Comparison of ENCODE assay signal across 25 mouse cellular contexts in genomic region chr16:90087256-90087655, GRCm38 (mm10). TPM values are rescaled to one million over a fixed set of nuclear protein-coding genes. Genes with fewer than 3 reads are reported as not detected.
DNase-seq lines count a peak whose midpoint lies in the region; ATAC-seq and TF ChIP-seq lines count a peak whose summit lies in the region.
"Had no signal": no experiment of that assay in that cellular context is flagged by ENCODE, and none has a peak within 500 bp of the region (broad histone marks: within the 10 kb centered on the region; RNA-seq: fewer than 3 reads in every experiment).

No protein-coding gene starts in this region.

- H3K4me3 ChIP-seq in liver, embryonic 13.5 days (replicated peaks), result no peak overlapping the region
- no peak overlapping the region for H3K4me3 ChIP-seq in liver, embryonic 12.5 days
- no peak overlapping the region for H3K4me3 ChIP-seq in thymus, adult 2 months (ENCODE audit: control insufficient read depth, insufficient read depth, low read length)
- H3K4me3 ChIP-seq: embryonic facial prominence, embryonic 13.5 days; erythroblast, embryonic 14.5 days; forebrain, embryonic 12.5 days; heart, adult 2 months; heart, embryonic 13.5 days; limb, embryonic 10.5 days; midbrain, embryonic 10.5 days; neural tube, embryonic 15.5 days had no signal

- H3K4me2 ChIP-seq in liver, embryonic 13.5 days, result no peak overlapping the region
- H3K4me2 ChIP-seq in liver, embryonic 12.5 days, result no peak overlapping the region
- H3K4me2 ChIP-seq: embryonic facial prominence, embryonic 13.5 days; forebrain, embryonic 12.5 days; heart, embryonic 13.5 days; neural tube, embryonic 15.5 days had no signal

- no peak overlapping the region for H3K27ac ChIP-seq in liver, embryonic 13.5 days
- no peak overlapping the region for H3K27ac ChIP-seq in liver, embryonic 12.5 days
- no peak overlapping the region for H3K27ac ChIP-seq in thymus, adult 2 months (ENCODE audit: control insufficient read depth, insufficient read depth, low read length)
- H3K27ac ChIP-seq: embryonic facial prominence, embryonic 13.5 days; forebrain, embryonic 12.5 days; heart, adult 2 months; heart, embryonic 13.5 days; limb, embryonic 10.5 days; midbrain, embryonic 10.5 days; neural tube, embryonic 15.5 days had no signal

- H3K36me3 ChIP-seq in liver, embryonic 13.5 days, result no peaks in the 10 kb centered on the region
- no peaks in the 10 kb centered on the region for H3K36me3 ChIP-seq in liver, embryonic 12.5 days
- H3K36me3 ChIP-seq in thymus, adult 2 months (ENCODE audit: control insufficient read depth, insufficient read depth, low read length), result no peaks in the 10 kb centered on the region
- H3K36me3 ChIP-seq: forebrain, embryonic 12.5 days; heart, embryonic 13.5 days; neural tube, embryonic 15.5 days had no signal

- no peak overlapping the region for H3K9ac ChIP-seq in liver, embryonic 13.5 days
- H3K9ac ChIP-seq in liver, embryonic 12.5 days, result no peak overlapping the region
- H3K9ac ChIP-seq: embryonic facial prominence, embryonic 13.5 days; forebrain, embryonic 12.5 days; heart, embryonic 13.5 days; liver, postnatal 0 days; neural tube, embryonic 15.5 days had no signal

- H3K9me3 ChIP-seq in liver, embryonic 13.5 days (replicated peaks), result no peaks in the 10 kb centered on the region
- H3K9me3 ChIP-seq in liver, embryonic 12.5 days (replicated peaks), result no peaks in the 10 kb centered on the region
- H3K9me3 ChIP-seq: embryonic facial prominence, embryonic 13.5 days; forebrain, embryonic 12.5 days; heart, embryonic 13.5 days; limb, embryonic 10.5 days; midbrain, embryonic 10.5 days; neural tube, embryonic 15.5 days had no signal

- H3K27me3 ChIP-seq in liver, embryonic 13.5 days, result no peaks in the 10 kb centered on the region
- no peaks in the 10 kb centered on the region for H3K27me3 ChIP-seq in liver, embryonic 12.5 days (replicated peaks)
- no peaks in the 10 kb centered on the region for H3K27me3 ChIP-seq in thymus, adult 2 months (ENCODE audit: control insufficient read depth, insufficient read depth, low read length)
- H3K27me3 ChIP-seq: embryonic facial prominence, embryonic 13.5 days; forebrain, embryonic 12.5 days; heart, embryonic 13.5 days; neural tube, embryonic 15.5 days had no signal

- peak; percentile 20; the same call in 1 of the 2 replicates for ATAC-seq in liver, embryonic 13.5 days (ENCODE audit: low read depth)
- no peak for ATAC-seq in liver, embryonic 12.5 days
- ATAC-seq: intestine, postnatal 0 days; liver, postnatal 0 days had no signal

- TF ChIP-seq CTCF in thymus, adult 2 months (IDR thresholded peaks at IDR 0.05; ENCODE audit: borderline replicate concordance, control insufficient read depth, extremely low read depth, insufficient read depth, low read length, poor library complexity), result no peak

- 63% methylated on average over 5 of the region's 5 CpGs for WGBS in liver, embryonic 13.5 days (ENCODE audit: insufficient replicate concordance)
- 70% methylated on average over 5 of the region's 5 CpGs for WGBS in liver, embryonic 12.5 days (ENCODE audit: insufficient replicate concordance)
- WGBS in thymus, adult 2 months, result 15% methylated on average over 5 of the region's 5 CpGs

- DNase-seq in liver, embryonic 13.5 days, result no peak
- peak; percentile 74 for DNase-seq in cerebellum, adult 9-11 months
- peak; percentile 37 for DNase-seq in thymus, adult 2 months
- DNase-seq in thymus, postnatal 4 days, result peak; percentile 53
- DNase-seq in layer of hippocampus, postnatal 10 days (ENCODE audit: low spot score in 2 of 2), result no peak
- no peak for DNase-seq in ovary, postnatal 10 days (ENCODE audit: low spot score)
- DNase-seq: adrenal gland, adult 8-10 months; embryo, embryonic 11 days; gastrocnemius, postnatal 36 days; heart, adult 2 months; heart, postnatal 14 days; liver; liver, postnatal 0 days; lung, postnatal 10 days; right cerebral cortex, postnatal 14 days; spleen, adult 18-20 months had no signal

- H3K4me1 ChIP-seq in liver, embryonic 13.5 days (replicated peaks), result peaks cover 15% of the 10 kb centered on the region
- H3K4me1 ChIP-seq in liver, embryonic 12.5 days, result peaks cover 7% of the 10 kb centered on the region
- peaks cover 24% of the 10 kb centered on the region for H3K4me1 ChIP-seq in thymus, adult 2 months (replicated peaks; ENCODE audit: control insufficient read depth, insufficient read depth, low read length)

- TF ChIP-seq POLR2A in thymus, adult 2 months (IDR thresholded peaks at IDR 0.05; ENCODE audit: control insufficient read depth, extremely low read depth, insufficient read depth, low read length, poor library complexity), result no peak

RNA-seq across cellular contexts. Expression of gene Tiam1, which starts 56.3 kb away (rescaled TPM):
- polyA plus RNA-seq in liver, embryonic 13.5 days (2015; fragmentation: Nextera tagmentation; extraction: Ambion mirVana), result 4.8 and 5.5 TPM in 2 replicates
- 6.7 and 9.7 TPM in 2 replicates for polyA plus RNA-seq in liver, embryonic 12.5 days (2016; fragmentation: Nextera tagmentation; extraction: Ambion mirVana)
- 14.1 and 17.8 TPM in 2 replicates for polyA plus RNA-seq in thymus, adult 2 months (2012; rRNA removed)
- 10 to 100 TPM; 68.4 to 75.3 TPM for total RNA-seq in layer of hippocampus, postnatal 10 days (2021)

Comparison
In these comparisons a context has a peak if more than half of its experiments do, and no peak if none do; other contexts are left out.
1. DNase-seq: peak in cerebellum, adult 9-11 months (single experiment), thymus, adult 2 months (single experiment) and thymus, postnatal 4 days (single experiment); none in liver, embryonic 13.5 days (single experiment), layer of hippocampus, postnatal 10 days (0 of 2) and ovary, postnatal 10 days (single experiment).